Comparison of ENCODE assay signal across 8 mouse cellular contexts in genomic region chr12:72086166-72086825, GRCm38 (mm10). TPM values are rescaled to one million over a fixed set of nuclear protein-coding genes. Genes with fewer than 3 reads are reported as not detected.
DNase-seq lines count a peak whose midpoint lies in the region; TF ChIP-seq lines count a peak whose summit lies in the region.

No protein-coding gene starts in this region.

- no peak for TF ChIP-seq CTCF in heart, adult 2 months (IDR thresholded peaks at IDR 0.05)
- no peak for TF ChIP-seq CTCF in E14TG2a.4 (conservative IDR thresholded peaks at IDR 0.05; ENCODE audit: low read length)
- no peak for TF ChIP-seq CTCF in embryonic fibroblast, embryonic 13.5 days (IDR thresholded peaks at IDR 0.05; ENCODE audit: borderline replicate concordance, insufficient read depth, low read length)
- no peak for TF ChIP-seq CTCF in olfactory bulb, adult 2 months (IDR thresholded peaks at IDR 0.05; ENCODE audit: insufficient read depth, low read depth, low read length)

- TF ChIP-seq EP300 in heart, adult 2 months (IDR thresholded peaks at IDR 0.05; ENCODE audit: insufficient read depth, low read depth, low read length), result no peak

- intact Hi-C loops in heart, adult 2 months (cut with DNase I), result loop anchor here (10.0 kb wide), 1 partner anchor 449 kb away; the partner anchor contains the start of gene Pcnx4
- intact Hi-C loops in gastrocnemius, postnatal 14 days (cut with DNase I; ENCODE audit: low total_unique reads), result no loop called here

- H3K27ac ChIP-seq in heart, adult 2 months, result peak overlapping the region; percentile 91
- H3K27ac ChIP-seq in embryonic fibroblast, embryonic 13.5 days (ENCODE audit: insufficient read depth, low read length), result peak overlapping the region; percentile 84
- H3K27ac ChIP-seq in olfactory bulb, adult 2 months (ENCODE audit: insufficient read depth, low read depth, low read length), result peak overlapping the region; percentile 86

- under 1% methylated on average over 18 of the region's 18 CpGs for WGBS in heart, adult 2 months
- WGBS in olfactory bulb, adult 2 months, result under 1% methylated on average over 18 of the region's 18 CpGs

- no peaks in the 10 kb centered on the region for H3K79me2 ChIP-seq in heart, adult 2 months (replicated peaks; ENCODE audit: control insufficient read depth, insufficient read depth, low read length)

- H3K27me3 ChIP-seq in heart, adult 2 months (ENCODE audit: control insufficient read depth, insufficient read depth, low read length), result no peaks in the 10 kb centered on the region
- no peaks in the 10 kb centered on the region for H3K27me3 ChIP-seq in E14TG2a.4 (ENCODE audit: insufficient read depth, low read length)

- no peaks in the 10 kb centered on the region for H3K9me3 ChIP-seq in E14TG2a.4 (ENCODE audit: low read length)

- H3K9ac ChIP-seq in heart, adult 2 months (ENCODE audit: low read depth, low read length), result peak overlapping the region; percentile 83

- H3K36me3 ChIP-seq in heart, adult 2 months (ENCODE audit: control insufficient read depth, insufficient read depth, low read length), result 0 out of 2 replicates have a peak, but pooled peaks cover 3% of the 10 kb centered on the region
- peaks cover 11% of the 10 kb centered on the region for H3K36me3 ChIP-seq in E14TG2a.4 (ENCODE audit: insufficient read depth, low read length)

- peak overlapping the region; percentile 65 for H3K4me3 ChIP-seq in heart, adult 2 months
- H3K4me3 ChIP-seq in E14TG2a.4 (replicated peaks; ENCODE audit: low read length), result peak overlapping the region; percentile 91
- peak overlapping the region; percentile 74 for H3K4me3 ChIP-seq in embryonic fibroblast, embryonic 13.5 days (ENCODE audit: insufficient read depth, low read length)
- H3K4me3 ChIP-seq in olfactory bulb, adult 2 months (ENCODE audit: insufficient read depth, low read depth, low read length), result peak overlapping the region; percentile 87

- peaks cover 2% of the 10 kb centered on the region; the same call in 1 of the 2 replicates for H3K4me1 ChIP-seq in heart, adult 2 months (ENCODE audit: control insufficient read depth, insufficient read depth, low read length)
- peaks cover 41% of the 10 kb centered on the region for H3K4me1 ChIP-seq in E14TG2a.4 (replicated peaks; ENCODE audit: low read depth, low read length)
- H3K4me1 ChIP-seq in embryonic fibroblast, embryonic 13.5 days (ENCODE audit: control insufficient read depth, insufficient read depth, low read length), result no peaks in the 10 kb centered on the region
- peaks cover 9% of the 10 kb centered on the region for H3K4me1 ChIP-seq in olfactory bulb, adult 2 months (ENCODE audit: control insufficient read depth, insufficient read depth, low read length)

- TF ChIP-seq POLR2A in heart, adult 2 months (IDR thresholded peaks at IDR 0.05; ENCODE audit: insufficient read depth, low read depth, low read length), result peak; percentile 70
- TF ChIP-seq POLR2A in embryonic fibroblast, embryonic 13.5 days (IDR thresholded peaks at IDR 0.05; ENCODE audit: low read depth, low read length), result peak; percentile 72
- no peak for TF ChIP-seq POLR2A in olfactory bulb, adult 2 months (IDR thresholded peaks at IDR 0.05; ENCODE audit: insufficient read depth, low read depth, low read length)

- no peak for DNase-seq in heart, adult 2 months
- no peak for DNase-seq in heart, adult 9 months (ENCODE audit: low spot score in 2 of 2)
- peak; percentile 27 for DNase-seq in kidney, postnatal 10 days
- no peak for DNase-seq in gastrocnemius, postnatal 14 days
- DNase-seq in right cerebral cortex, postnatal 10 days (ENCODE audit: low spot score in 2 of 2), result no peak

RNA-seq across cellular contexts. Expression of gene Jkamp, which starts 0.9 kb away (rescaled TPM):
- 10 to 100 TPM; 19.9 to 21.9 TPM for total RNA-seq in heart, adult 2 months (2021)
- polyA plus RNA-seq in heart, adult 2 months (2012; rRNA removed), result 60.4 and 100 TPM in 2 replicates
- 41.9 and 48.4 TPM in 2 replicates for polyA plus RNA-seq in embryonic fibroblast, embryonic 13.5 days (2011; ENCODE audit: insufficient read length, low read depth, missing spikeins)
- polyA plus RNA-seq in olfactory bulb, adult 2 months (2012; ENCODE audit: insufficient read depth, insufficient read length, low replicate concordance, missing spikeins), result not detected in 2 replicates
- 10 to 100 TPM; 14.9 to 16.2 TPM for total RNA-seq in gastrocnemius, postnatal 14 days (2021)

RNA-seq across cellular contexts. Expression of gene L3hypdh, which starts 1.1 kb away (rescaled TPM):
- 1 to 10 TPM; 6.0 to 6.1 TPM for total RNA-seq in heart, adult 2 months (2021)
- 8.5 and 9.1 TPM in 2 replicates for polyA plus RNA-seq in heart, adult 2 months (2012; rRNA removed)
- 10.6 and 11.5 TPM in 2 replicates for polyA plus RNA-seq in embryonic fibroblast, embryonic 13.5 days (2011; ENCODE audit: insufficient read length, low read depth, missing spikeins)
- not detected in 2 replicates for polyA plus RNA-seq in olfactory bulb, adult 2 months (2012; ENCODE audit: insufficient read depth, insufficient read length, low replicate concordance, missing spikeins)
- 1 to 10 TPM; 2.7 to 3.1 TPM for total RNA-seq in gastrocnemius, postnatal 14 days (2021)

RNA-seq across cellular contexts. Expression of gene Gpr135, which starts 15.4 kb away (rescaled TPM):
- total RNA-seq in heart, adult 2 months (2021), result under 1 TPM; 0.27 to 0.31 TPM
- 0.59 and 0.78 TPM in 2 replicates for polyA plus RNA-seq in heart, adult 2 months (2012; rRNA removed)
- polyA plus RNA-seq in embryonic fibroblast, embryonic 13.5 days (2011; ENCODE audit: insufficient read length, low read depth, missing spikeins), result 1.1 and 1.6 TPM in 2 replicates
- not detected in 2 replicates for polyA plus RNA-seq in olfactory bulb, adult 2 months (2012; ENCODE audit: insufficient read depth, insufficient read length, low replicate concordance, missing spikeins)
- total RNA-seq in gastrocnemius, postnatal 14 days (2021), result under 1 TPM; 0.38 to 0.43 TPM

Comparison
In these comparisons a context has a peak if more than half of its experiments do, and no peak if none do; other contexts are left out.
1. RNA of gene Jkamp, which starts 0.9 kb away (polyA plus RNA-seq): 60.4 to 100 TPM in heart, adult 2 months and 41.9 to 48.4 TPM in embryonic fibroblast, embryonic 13.5 days; not detected in olfactory bulb, adult 2 months; every median in the first group is over 10 times any median in the second.
2. Peak in every context shown above with its lines, with median percentiles within 50 percentile points of each other: H3K27ac ChIP-seq and H3K4me3 ChIP-seq.